ENCODE assay signal across 8 mouse cellular contexts in the genomic region with DNA sequence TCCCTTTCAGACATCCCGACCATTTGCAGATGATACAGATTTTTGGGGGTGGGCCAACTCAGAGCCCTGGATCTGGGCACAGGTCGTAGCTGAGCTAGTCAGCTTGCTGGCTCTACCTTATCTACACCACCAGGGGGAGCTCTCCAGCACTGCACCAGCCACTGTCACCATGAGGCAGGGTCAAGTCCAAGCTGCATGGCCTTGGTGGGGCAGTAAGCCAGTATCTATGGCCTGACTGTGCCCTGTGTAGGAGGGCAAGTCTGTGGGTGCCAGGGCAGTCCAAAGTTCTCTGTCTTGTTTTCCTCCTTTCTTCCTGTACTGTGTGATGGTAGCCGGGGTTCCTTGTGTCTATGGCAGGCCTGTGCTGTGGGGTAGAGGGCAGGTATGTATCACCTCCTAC.
DNase-seq lines count a peak whose midpoint lies in the region; ATAC-seq and TF ChIP-seq lines count a peak whose summit lies in the region.

No protein-coding gene starts in this region.

- H3K4me1 ChIP-seq in bone marrow, adult 2 months (ENCODE audit: control insufficient read depth, insufficient read depth, low read length): no peaks in the 10 kb centered on the region
- no peaks in the 10 kb centered on the region for H3K4me1 ChIP-seq in liver, embryonic 11.5 days (replicated peaks; ENCODE audit: control insufficient read depth, insufficient read depth, low read length)

- intact Hi-C loops in heart, postnatal 14 days (cut with DNase I): no loop called here

- H3ac ChIP-seq in C2C12 (ENCODE audit: control insufficient read depth, insufficient read length, low read depth): no peak overlapping the region

- H3K79me2 ChIP-seq in C2C12 (ENCODE audit: control insufficient read depth, insufficient read depth): no peaks in the 10 kb centered on the region

- H3K27me3 ChIP-seq in C2C12 (ENCODE audit: control insufficient read depth, insufficient read depth, insufficient read length): no peaks in the 10 kb centered on the region
- no peaks in the 10 kb centered on the region for H3K27me3 ChIP-seq in liver, embryonic 11.5 days (replicated peaks; ENCODE audit: control insufficient read depth, insufficient read depth, low read length)

- H3K9ac ChIP-seq in liver, embryonic 11.5 days (ENCODE audit: low read depth, low read length): no peak overlapping the region

- no peak for TF ChIP-seq POLR2A in bone marrow, adult 2 months (IDR thresholded peaks at IDR 0.05; ENCODE audit: borderline replicate concordance, control insufficient read depth, low read depth, low read length)

- 55% methylated on average over 3 of the region's 3 CpGs for WGBS in bone marrow, adult 2 months
- 58% methylated on average over 3 of the region's 3 CpGs for WGBS in liver, embryonic 11.5 days

- H3K4me3 ChIP-seq in C2C12 (ENCODE audit: insufficient read depth, poor library complexity, severe bottlenecking): no peak overlapping the region
- no peak overlapping the region for H3K4me3 ChIP-seq in bone marrow, adult 2 months (replicated peaks; ENCODE audit: control insufficient read depth, low read depth, low read length)
- H3K4me3 ChIP-seq in liver, embryonic 11.5 days (ENCODE audit: low read depth, low read length): no peak overlapping the region

- TF ChIP-seq CTCF in C2C12 (IDR thresholded peaks at IDR 0.05; ENCODE audit: control insufficient read depth, insufficient read depth, insufficient read length): peak; percentile 34
- TF ChIP-seq CTCF in bone marrow, adult 2 months (IDR thresholded peaks at IDR 0.05; ENCODE audit: control insufficient read depth, insufficient read depth, low read length): peak; percentile 72

- ATAC-seq in liver, embryonic 11.5 days (replicated peaks; ENCODE audit: low FRiP score): 0 out of 2 replicates have a peak, but pooled peaks have one; percentile 43

- no peaks in the 10 kb centered on the region for H3K36me3 ChIP-seq in C2C12 (ENCODE audit: control insufficient read depth, insufficient read depth)
- H3K36me3 ChIP-seq in liver, embryonic 11.5 days (ENCODE audit: control insufficient read depth, insufficient read depth, low read length): no peaks in the 10 kb centered on the region

- no peak overlapping the region for H3K27ac ChIP-seq in bone marrow, adult 2 months (ENCODE audit: control insufficient read depth, insufficient read depth, low read depth, low read length, poor library complexity)
- no peak overlapping the region for H3K27ac ChIP-seq in liver, embryonic 11.5 days (ENCODE audit: low read depth, low read length)

- DNase-seq in gastrocnemius, adult 18-20 months (ENCODE audit: low spot score): peak; percentile 6
- DNase-seq in gastrocnemius, adult 8-10 months (ENCODE audit: low spot score in 2 of 2): no peak
- peak; percentile 2 to 5 for DNase-seq in heart, postnatal 14 days
- no peak for DNase-seq in liver, embryonic 11.5 days (ENCODE audit: low spot score)
- DNase-seq in retina, embryonic 14.5 days (ENCODE audit: low spot score): peak; percentile 63
- no peak for DNase-seq in natural killer cell, adult 2 months (ENCODE audit: low spot score in 2 of 2)

- no peaks in the 10 kb centered on the region for H3K9me3 ChIP-seq in liver, embryonic 11.5 days (ENCODE audit: control insufficient read depth, low read length)

- no peaks in the 10 kb centered on the region for H3K79me3 ChIP-seq in C2C12 (ENCODE audit: low read depth)

- H3K4me2 ChIP-seq in liver, embryonic 11.5 days: no peak overlapping the region

TF ChIP-seq in C2C12, 6 proteins besides CTCF, POLR2A, EP300 and RAD21:
- TF ChIP-seq MYOD1 (IDR thresholded peaks at IDR 0.05; ENCODE audit: control insufficient read depth, insufficient read length, low read depth) (no peak), USF1 (IDR thresholded peaks at IDR 0.05; ENCODE audit: low read depth) (no peak), MAX (IDR thresholded peaks at IDR 0.05) (no peak), MYOG (IDR thresholded peaks at IDR 0.05; ENCODE audit: control insufficient read depth, extremely low read depth, insufficient read length) (no peak), FOSL1 (IDR thresholded peaks at IDR 0.05; ENCODE audit: insufficient read depth, low read length, poor library complexity, severe bottlenecking) (no peak), CEBPB (IDR thresholded peaks at IDR 0.05; ENCODE audit: low read depth) (no peak)

Comparison
In these comparisons a context has a peak if more than half of its experiments do, and no peak if none do; other contexts are left out.
1. DNase-seq: peak in gastrocnemius, adult 18-20 months (single experiment), heart, postnatal 14 days (2 of 2) and retina, embryonic 14.5 days (single experiment); none in gastrocnemius, adult 8-10 months (0 of 2), liver, embryonic 11.5 days (single experiment) and natural killer cell, adult 2 months (0 of 2).